Mouse (Mus musculus) left cerebral cortex, adult 8-10 months (tissue): ENCODE measurements around the gene Ppm1a. TPM values are rescaled to one million over a fixed set of nuclear protein-coding genes. Genes with fewer than 3 reads are reported as not detected.
"Not testable (repeated sequence)": the region's sequence is repeated elsewhere in the genome, so short reads cannot be mapped to it uniquely, and the experiment has no call there.

Source experiments
- DNase-seq, 2 experiments: peaks; one replicate each; pipeline ENCODE4 v3.0.0; 2022; ENCODE audit warnings: low spot score in 2 of 2
- total RNA-seq, 4 experiments: library from RNA; stranded (reverse); gene quantifications; 2 replicates each; pipeline ENCODE4 v1.2.4; 2022

Gene Ppm1a
- total RNA-seq, 4 experiments from 2014 or later = 302 to 338 (median 333) TPM

GRCm38 (mm10) chr12:72761649-72762261, 4.5 kb downstream of the Ppm1a start:
- DNase-seq = peak; percentile 12 to 40

GRCm38 (mm10) chr12:72762502-72762901, 5.2 kb downstream of the Ppm1a start:
- no peak for DNase-seq

GRCm38 (mm10) chr12:72763156-72763555, 5.9 kb downstream of the Ppm1a start:
- DNase-seq = no peak

- DNase-seq = no peak
Measured at GRCm38 (mm10) chr12:72767809-72768208, 10.6 kb downstream of the Ppm1a start.

GRCm38 (mm10) chr12:72768230-72768629, 11.0 kb downstream of the Ppm1a start:
- no peak for DNase-seq

GRCm38 (mm10) chr12:72769546-72770230, 12.4 kb downstream of the Ppm1a start:
- no peak for DNase-seq

- no peak for DNase-seq
Measured at GRCm38 (mm10) chr12:72771153-72771552, 13.9 kb downstream of the Ppm1a start.

GRCm38 (mm10) chr12:72771711-72772110, 14.5 kb downstream of the Ppm1a start:
- DNase-seq = no peak

GRCm38 (mm10) chr12:72773921-72774320, 16.7 kb downstream of the Ppm1a start:
- no peak for DNase-seq

GRCm38 (mm10) chr12:72777244-72777643, 20.0 kb downstream of the Ppm1a start:
- no peak for DNase-seq

- no peak for DNase-seq
Measured at GRCm38 (mm10) chr12:72780136-72780535, 22.9 kb downstream of the Ppm1a start.

GRCm38 (mm10) chr12:72782786-72783185, 25.5 kb downstream of the Ppm1a start:
- not testable (repeated sequence) for DNase-seq

- no peak for DNase-seq
Measured at GRCm38 (mm10) chr12:72785183-72785930, 28.1 kb downstream of the Ppm1a start.

GRCm38 (mm10) chr12:72786551-72786950, 29.3 kb downstream of the Ppm1a start:
- no peak for DNase-seq

- DNase-seq = no peak
Measured at GRCm38 (mm10) chr12:72786986-72787385, 29.7 kb downstream of the Ppm1a start.

GRCm38 (mm10) chr12:72790538-72790937, 33.3 kb downstream of the Ppm1a start:
- no peak for DNase-seq

GRCm38 (mm10) chr12:72792320-72793091, 35.3 kb downstream of the Ppm1a start:
- no peak for DNase-seq

GRCm38 (mm10) chr12:72793983-72794382, 36.7 kb downstream of the Ppm1a start:
- no peak for DNase-seq

GRCm38 (mm10) chr12:72809798-72810197, 52.5 kb downstream of the Ppm1a start:
- DNase-seq = no peak

- DNase-seq = no peak
Measured at GRCm38 (mm10) chr12:72811588-72811987, 54.3 kb downstream of the Ppm1a start.

- no peak for DNase-seq
Measured at GRCm38 (mm10) chr12:72820940-72821431, 63.7 kb downstream of the Ppm1a start.
